Mouse (Mus musculus) left cerebral cortex, adult 9 months (tissue): ENCODE measurements around the gene Arntl2.

Experiments used
- DNase-seq, 2 experiments: peaks; one replicate each; pipeline ENCODE4 v3.0.0; 2022; ENCODE audit warnings: low spot score in 2 of 2

The Arntl2 gene

DNA sequence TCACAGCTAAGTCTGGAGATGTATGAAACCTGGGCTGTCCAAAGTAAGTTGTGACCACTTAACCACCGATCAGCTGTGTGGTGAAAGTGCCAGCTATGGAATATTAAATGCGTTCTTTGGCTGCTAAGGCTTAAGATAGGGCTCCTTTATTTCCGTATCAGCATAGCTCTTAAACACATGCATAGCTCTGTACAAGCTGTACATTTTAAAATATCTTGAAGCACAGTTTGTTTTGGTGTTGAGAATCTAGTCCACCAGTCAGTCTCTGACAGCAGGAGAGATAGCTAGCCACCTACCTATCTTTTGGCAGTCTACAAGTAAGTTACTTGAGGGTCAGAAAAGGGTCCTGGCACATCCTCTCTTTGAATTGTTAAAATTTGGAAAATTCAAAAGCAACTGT, 17.8 kb upstream of the Arntl2 start:
- no peak for DNase-seq

DNA sequence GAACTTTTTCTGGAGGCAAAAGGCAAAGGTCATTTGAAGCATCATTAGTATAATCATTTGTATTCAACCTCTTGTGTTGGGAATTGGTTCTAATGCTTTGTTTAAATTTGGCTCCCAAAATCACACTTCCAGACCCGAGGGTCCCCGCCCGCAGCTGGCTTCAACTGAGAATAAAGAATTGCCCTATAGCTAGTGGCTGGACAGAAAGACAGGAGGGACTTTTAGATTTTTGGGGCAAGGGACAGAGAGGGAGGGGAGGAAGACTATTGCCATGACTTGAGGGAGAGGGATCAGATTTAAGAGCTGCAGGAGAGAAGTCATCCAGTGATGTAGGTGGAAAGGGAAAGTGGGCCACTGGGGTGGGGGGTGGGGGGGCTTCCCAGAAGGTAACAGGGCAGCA, 14.3 kb upstream of the Arntl2 start:
- no peak for DNase-seq

DNA sequence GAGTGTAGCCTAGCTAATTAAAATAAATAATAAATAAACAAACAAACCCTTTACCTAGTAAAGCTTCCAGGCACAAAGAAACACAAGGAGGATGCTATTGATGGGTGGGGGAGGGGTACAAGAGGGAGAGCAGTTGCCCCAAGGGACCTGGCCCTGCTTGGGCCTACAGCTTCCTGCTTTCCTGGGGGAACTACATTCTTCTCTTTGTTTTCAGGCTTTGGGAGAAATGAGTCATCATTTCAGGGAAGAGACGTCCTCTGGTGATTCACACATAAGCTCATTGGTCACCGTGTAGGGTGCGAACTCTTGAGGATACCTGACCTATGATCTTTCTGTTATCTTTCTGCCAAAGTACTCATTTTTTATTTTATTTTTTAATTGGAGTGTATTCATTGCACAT, 2.3 kb upstream of the Arntl2 start:
- DNase-seq = no peak

DNA sequence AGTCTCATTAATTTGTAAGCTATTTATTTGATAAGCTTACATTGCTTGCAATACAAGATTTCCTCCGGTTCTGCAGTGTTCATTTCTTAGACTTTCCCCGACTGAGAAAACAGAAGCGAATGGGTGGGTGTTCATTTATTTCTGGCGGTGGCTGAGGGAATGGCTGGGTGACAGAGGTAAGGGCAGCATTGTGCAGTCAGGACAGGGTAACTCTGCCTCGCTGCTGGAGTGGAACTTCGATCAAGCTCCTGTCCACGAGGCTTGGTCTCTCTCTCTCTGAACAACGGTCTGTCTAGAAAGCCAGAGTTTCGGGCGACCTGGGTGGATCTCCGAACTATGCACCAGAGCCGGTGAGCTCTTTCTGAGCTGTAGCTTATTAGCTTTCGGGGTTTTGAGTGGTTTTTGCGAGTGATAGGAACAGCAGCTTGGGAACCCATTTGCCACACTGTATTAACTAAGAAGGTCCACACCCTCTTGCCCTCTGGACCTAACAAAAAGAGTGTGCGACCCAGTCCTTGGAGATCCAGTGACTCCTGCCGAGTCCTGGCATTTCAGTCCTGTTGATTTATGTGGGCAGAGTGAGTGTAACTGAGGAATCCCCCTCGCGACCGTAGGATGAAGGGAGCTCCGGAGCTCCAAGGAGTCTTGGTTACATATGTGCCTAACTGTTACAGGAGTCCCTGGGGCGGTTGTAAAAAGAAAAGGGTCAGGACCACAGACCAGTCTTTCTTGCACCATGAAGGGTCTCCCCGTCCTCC, 510 bp upstream of the Arntl2 start:
- DNase-seq = no peak

DNA sequence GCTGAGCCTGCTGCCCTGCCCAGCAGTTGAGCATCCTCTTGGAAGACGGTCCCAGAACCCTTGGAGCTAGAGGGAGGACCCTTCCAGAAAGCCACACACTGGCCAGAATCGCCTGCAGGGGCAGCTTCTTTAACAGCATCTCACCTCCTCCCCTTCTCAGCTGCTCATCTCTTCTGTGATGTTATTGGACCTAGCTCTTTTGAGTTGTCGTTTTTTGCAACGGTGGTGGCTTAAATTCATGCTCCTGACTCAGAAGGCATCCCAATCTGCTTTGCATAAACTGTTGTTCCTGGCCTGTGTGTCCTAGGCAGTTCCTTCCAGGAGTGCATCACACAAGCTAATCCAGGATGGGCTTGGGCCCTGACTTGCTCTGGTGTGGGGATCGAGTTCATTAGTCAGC, 1.6 kb downstream of the Arntl2 start:
- DNase-seq = no peak

DNA sequence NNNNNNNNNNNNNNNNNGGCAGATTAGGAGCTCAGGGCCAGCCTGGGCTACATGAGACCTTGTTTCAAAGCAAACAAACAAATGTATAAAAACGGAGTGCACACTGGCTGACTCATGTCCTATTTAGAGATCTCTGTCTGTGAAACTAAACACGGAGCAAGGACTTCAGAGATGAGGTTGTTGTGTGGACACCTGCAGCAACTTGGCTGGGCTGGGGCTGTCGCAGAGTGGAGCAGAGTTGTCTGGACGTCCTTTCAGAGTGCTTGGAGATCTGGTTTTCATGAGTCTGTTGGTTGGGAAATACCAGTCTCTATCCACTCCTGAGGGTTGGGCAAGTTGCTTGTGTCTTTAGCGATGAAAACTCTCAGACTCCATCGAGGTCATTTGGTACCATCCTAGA, 14.1 kb downstream of the Arntl2 start:
- no peak for DNase-seq

DNA sequence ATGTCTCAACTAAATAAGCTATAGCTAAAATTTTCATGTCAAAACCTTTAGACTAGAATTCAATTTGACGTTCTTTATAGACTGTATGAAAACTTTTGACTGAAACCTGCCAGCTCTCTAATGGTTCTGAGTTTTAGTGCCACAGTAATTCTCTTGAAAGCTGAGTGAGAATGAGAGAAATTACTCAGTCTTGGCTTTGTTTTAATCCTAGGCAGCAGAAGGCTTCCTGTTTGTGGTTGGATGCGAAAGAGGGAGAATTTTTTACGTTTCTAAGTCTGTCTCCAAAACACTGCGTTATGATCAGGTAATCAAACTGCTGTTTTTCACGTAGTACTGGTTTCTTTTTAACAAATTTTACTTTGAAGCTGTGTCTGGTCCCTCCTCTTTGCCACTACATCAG, 17.2 kb downstream of the Arntl2 start:
- no peak for DNase-seq

DNA sequence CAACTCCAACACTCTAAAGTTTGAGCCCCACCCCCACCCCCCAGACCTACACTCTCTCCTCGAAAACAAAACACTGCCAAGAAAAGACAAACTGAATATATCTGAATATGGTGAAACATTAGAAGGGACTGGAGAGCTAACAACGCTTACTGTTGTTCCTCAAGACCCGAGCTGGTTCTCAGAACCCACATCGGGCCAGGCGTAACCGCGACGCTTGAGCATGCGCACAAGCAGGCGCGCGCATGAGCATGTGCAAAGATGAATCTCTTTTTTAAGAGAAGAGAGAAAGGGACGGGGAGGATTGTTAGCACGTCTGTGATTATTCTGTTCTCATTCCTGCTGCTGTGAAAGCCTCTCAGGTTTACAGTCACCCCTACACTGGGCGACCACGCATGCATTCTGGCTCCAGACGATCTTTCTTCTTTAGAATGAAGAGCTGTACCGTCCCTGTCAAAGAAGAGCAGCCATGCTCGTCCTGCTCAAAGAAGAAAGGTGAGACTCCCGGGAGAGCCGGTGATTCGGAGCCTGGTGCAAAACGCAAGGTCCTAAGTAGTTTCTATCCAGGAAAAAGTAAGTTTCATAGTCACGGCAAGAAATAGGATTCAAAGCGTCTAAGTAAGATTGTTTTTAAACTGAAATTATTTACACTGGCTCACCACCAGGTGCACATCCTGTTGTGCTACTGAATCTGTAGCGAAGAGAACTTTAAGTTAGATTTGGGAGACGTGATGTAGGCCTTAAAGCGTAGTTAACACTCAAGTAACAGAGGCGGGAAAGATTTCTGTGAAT, 24.5 kb downstream of the Arntl2 start:
- no peak for DNase-seq

DNA sequence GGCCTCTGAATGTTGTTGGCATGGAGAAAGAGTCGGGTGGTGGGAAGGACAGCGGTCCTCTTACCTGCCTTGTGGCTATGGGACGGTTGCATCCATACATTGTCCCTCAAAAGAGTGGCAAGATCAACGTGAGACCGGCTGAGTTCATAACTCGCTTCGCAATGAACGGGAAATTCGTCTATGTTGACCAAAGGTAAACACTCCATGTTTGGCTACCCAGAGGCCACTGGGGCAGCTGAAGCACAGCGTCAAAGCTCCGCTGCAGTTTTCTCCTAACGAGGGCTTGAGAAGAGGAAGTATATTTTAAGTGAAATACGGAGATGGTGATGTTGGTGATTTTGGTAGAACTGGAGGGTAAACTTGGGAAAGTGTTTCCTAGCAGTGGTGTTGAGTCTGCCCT, 26.1 kb downstream of the Arntl2 start:
- DNase-seq = no peak

DNA sequence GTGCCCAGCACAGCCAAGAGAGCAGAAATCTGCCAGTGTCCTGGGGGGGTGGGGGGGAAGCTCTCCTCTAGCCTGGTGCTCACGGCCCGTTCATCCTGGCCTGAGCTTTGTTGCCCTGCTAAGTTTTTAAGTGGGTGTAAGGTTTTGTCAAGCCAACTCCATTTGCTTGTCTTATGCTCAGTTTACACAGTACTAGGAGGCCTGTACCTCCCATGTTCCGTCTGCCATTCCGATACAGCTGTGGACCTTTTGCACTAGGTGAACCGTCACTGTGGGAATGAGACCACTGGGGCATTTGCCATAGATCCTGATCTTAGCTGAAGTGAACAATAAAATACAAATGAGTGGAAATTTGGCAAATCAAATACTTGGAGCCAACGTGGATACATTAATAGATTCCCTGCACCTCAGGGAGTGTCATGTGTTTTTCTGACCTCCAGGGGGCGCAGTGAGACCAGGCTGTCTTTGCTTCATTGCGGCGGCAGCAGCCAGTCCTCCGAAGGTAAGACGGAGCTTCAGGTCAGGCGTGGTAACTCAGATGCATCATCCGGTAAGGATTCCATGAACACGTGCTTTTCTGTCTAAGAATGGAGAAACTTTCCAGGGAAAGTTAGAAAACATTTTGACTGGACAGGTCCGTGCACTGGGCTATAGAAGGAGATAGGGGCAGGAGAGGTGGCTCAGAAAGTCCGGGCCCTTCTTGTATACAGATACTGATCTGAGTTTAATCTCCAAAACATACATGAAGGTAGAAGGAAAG, 29.1 kb downstream of the Arntl2 start:
- peak in 1 of 2 experiments; percentile 53 for DNase-seq

DNA sequence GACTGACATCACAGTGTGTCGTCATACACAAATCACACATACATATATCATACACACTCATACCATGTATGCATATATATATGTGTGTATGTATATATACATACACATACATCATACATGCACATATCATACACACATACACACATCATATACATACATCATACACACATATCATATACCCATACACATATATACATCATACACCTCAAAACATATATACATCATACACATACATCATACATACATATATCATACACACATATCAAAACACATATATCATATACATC, 29.6 kb downstream of the Arntl2 start:
- DNase-seq = no peak

DNA sequence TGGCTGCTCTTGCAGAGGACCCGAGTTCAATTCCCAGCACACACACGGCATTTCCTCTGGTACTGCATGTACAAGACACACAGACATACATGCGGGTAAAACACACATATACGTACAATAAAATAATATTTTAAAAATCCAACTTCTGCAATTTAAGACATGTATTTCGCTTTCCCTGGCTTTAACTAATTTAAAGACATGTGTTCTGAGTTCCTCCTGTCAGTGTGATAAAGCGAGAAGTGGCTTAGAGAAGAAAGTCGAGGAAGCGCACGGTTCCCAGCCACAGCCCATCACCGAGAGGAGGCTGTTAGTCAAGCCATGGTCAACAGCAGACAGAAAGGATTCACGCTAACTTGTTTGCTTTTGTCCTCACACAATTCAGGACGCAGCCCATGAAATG, 35.5 kb downstream of the Arntl2 start:
- no peak for DNase-seq

DNA sequence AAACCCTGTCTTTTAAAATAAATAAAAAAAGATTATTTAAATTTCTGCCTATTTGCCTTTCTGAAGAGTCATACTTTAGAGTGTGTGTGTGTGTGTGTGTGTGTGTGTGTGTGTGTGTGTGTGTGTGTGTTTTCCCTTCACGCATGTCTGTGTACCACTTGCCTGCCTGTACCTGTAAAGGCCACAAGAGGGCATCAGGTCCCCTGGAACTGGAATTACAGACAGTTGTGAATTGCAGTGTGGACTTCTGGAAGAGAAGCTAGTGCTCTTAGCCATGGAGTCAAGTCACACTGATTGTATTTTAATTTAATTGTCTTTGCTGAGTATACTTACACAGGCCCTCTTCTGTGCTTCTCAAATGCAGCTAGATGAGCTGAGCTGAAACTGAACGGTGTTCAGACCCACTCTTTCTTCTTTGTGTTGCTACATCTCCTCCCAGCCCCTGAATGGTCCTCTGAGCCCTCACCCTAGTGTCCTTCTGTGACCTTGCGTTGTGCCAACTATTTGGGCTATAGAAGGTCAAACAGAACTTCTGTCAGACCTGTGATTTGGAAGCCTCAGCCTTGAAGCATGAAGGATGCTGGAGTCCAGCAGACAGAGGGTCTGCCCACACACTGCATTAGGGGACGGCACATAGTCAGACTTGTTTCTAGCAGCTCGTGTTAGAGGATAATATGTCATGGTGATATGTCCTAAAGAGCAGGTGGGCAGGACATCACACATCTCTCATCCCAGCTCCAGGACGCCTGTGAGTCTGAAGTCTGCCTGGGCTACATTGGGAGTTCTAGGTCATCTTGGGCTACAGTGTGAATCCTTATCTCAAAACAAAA, 37.8 kb downstream of the Arntl2 start:
- peak in 1 of 2 experiments; percentile 59 for DNase-seq

DNA sequence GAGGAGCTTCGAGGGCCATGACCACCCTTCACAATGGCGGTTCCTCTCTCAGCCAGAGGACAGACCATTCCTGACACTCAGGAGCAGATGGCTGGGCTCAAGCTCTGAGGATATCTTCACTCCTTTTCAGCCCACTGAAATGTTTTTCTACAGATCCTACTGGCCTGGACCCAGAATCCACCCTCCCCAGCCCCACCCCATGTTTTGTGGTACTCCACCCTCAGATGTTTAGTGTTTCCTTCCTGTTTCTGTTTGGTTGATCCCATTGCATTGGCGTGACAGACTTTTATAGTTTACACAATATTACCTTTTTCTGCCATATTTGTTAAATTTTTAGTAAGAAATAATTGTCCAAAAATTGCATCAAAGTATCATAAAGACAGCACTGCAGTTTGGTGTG, 38.5 kb downstream of the Arntl2 start:
- no peak for DNase-seq

DNA sequence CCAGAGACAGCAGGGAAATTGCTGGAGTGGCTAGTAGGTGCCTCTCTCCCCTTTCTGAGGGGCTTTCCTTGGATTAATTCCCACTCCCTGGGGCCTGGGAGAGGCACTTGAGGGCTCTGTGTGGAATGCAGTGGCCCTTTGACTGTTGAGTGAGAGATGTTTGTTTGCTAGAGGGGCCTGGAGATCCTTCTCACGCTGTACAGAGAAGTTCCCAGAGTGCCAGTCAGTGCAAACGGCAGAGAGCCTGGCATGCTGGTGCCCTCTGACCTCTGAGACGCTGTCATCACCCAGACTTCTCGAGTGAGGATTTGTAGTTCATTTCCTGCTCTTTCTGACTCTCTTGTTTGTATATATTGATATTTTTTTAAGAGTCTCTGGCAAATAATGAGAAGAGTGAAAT, 39.9 kb downstream of the Arntl2 start:
- no peak for DNase-seq

DNA sequence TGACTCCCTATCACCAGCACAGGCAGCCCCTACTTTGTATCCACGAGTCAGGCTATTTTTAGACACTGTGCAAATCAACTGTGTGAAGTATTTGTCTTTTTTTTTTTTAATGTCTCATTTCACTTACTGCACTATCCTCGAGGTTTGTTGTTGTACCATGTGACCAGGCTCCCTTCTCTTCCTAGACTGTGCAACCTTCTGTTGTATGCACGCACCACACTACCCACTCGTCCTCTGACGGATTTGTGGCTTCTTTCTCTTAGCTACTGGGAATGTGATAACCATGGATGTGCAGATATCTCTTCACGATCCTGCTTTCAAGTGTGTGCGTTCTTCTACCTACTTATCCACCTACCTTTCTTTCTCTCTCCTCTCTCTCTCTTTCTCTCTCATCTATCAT, 41.5 kb downstream of the Arntl2 start:
- DNase-seq = no peak

DNA sequence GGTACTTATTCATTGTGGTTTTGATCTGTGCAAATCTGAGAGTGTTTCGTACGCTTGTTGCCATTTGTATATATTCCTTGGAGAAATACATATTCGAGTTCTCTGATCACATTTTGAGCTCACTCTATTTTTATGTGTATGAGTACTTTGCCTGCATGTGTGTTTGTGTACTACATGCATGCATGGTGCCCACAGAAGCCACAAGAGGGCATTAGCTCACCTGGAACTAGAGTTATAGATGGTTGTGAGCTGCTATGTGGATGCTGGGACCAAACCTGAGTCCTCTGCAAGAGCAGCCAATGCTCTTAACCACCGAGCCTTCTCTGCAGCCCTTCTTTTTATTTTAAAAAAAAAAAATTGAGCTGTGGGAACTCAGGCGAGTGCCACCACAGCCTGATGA, 42.5 kb downstream of the Arntl2 start:
- DNase-seq = no peak

DNA sequence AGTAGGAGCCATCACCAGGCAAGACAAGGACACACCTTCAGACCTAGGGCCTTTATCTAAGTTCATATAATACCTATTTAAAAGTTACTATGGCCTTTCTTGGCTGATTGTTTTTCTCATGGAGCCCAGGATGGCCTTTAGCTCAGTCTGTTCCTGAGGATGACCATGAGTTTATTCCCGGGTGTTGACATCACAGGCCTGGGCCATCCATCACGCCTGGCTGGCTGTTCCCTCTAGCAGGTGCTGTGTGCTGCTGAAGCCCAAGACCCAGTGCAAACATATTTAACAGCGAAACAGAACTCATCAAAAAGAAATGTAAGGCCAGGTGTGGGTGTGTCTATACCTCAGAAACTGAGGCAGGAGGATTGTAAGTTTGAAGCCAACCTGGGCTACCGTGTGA, 43.0 kb downstream of the Arntl2 start:
- no peak for DNase-seq

DNA sequence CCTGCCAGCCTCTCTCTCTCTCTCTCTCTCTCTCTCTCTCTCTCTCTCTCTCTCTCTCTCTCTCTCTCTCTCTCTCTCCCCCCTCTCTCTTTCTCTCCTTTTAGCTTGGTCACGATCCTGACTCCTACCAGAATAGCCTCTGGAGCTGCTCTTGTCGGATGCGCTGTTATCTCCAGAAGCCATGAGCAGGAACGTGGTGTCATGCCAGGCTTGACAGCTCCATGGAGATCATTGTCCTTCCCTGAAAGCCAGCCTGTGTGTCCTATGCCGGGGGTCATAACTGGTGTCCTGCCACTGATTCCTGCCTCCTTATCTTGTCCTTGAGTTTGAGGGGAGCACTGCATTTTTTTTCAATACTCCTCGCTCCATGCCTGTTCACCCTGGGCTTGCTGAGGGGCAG, 49.0 kb downstream of the Arntl2 start:
- DNase-seq = no peak

DNA sequence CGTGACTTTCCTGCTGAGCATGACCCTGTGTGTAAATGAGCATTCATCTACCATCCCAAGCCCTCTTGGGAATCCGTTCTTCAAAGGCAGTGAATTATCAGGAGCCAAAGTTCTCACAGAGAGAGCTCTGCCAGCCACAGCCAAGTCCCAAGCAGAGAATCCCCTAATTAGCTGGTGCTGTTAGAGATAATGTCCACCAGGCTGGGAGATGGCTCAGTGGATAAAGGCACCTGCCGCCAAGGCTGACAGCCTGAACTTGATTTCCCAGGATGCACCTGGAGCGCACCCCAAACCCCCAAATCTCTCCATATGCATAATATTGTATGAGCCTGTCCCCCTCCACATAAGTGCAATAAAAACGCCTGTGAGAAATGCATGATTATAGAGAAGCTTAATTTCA, 49.5 kb downstream of the Arntl2 start:
- no peak for DNase-seq

DNA sequence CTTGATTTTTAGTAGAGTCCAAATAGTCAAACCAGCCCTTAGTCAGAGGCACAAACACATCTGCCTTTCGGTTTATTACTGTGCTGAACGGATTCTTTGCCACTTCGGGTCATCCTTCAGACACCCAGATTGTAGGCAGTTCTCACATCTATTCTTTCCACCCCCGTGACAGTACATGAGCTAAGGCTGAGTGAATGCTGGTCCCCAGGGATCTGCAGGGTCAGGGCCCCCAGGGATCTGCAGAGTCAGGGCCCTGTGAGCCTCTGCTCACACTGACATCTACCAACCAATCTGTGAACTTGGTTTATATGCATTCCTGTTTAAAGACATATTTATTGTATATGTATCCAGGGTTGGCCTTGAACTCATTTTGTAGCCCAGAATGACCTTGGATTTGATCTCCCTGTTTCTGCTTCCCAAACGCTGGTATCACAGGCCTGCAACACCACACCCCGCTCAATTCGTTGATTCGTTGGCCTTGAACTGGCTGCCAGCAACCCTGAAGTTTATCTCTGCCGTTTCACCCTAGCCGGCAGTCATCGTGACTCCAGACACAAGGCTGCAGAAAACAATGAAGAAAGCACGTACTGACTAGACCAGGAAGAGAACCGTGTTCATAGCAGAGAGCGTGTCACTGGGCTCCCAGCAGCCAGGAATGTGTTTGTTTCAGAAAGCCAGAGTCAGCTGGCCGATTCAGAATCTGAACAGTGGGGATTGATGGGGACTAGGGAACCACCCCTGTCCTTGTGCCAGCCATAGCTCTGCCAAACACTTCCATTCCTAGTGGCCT, 50.3 kb downstream of the Arntl2 start:
- no peak for DNase-seq
